Mouse (Mus musculus) liver, embryonic 14.5 days (tissue): ENCODE results near the gene A830018L16Rik. TPM values are rescaled to one million over a fixed set of nuclear protein-coding genes. Genes with fewer than 3 reads are reported as not detected.

ENCODE experiments used
- ATAC-seq: fragments of 200-750 bp; cut with Nextera tagmentation; 2 replicates; pipeline ENCODE4 v1.8.0; 2017; ENCODE audit warnings: moderate number of reproducible peaks, mild to moderate bottlenecking, moderate library complexity; ENCODE audit not compliant: insufficient read depth
- DNase-seq, 3 experiments: peaks; one replicate each; pipeline ENCODE4 v3.0.0-alpha.2; 2012 to 2013; ENCODE audit warnings: low read depth in 3 of 3, low spot score in 3 of 3
- H3K27ac ChIP-seq: fragments of 300-500 bp; sonication (generic); 2 replicates; pipeline ENCODE4 v1.5.1; 2014; ENCODE audit warnings: moderate library complexity, mild to moderate bottlenecking, control low read depth, inconsistent platforms
- H3K27me3 ChIP-seq: fragments of 300-500 bp; sonication (generic); 2 replicates; pipeline ENCODE4 v1.6.1; 2014; ENCODE audit warnings: mild to moderate bottlenecking, low read length, moderate library complexity; ENCODE audit not compliant: control insufficient read depth, insufficient read depth
- H3K36me3 ChIP-seq: fragments of 300-500 bp; sonication (generic); replicated peaks from 2 replicates; pipeline ENCODE4 v1.6.1; 2014; ENCODE audit warnings: low read depth; ENCODE audit not compliant: control insufficient read depth, insufficient read depth
- H3K4me1 ChIP-seq, 2 experiments: fragments of 200-500 bp in 1 of 2; fragments of 300-500 bp in 1 of 2; sonication (generic) in 1 of 2; replicated peaks; 2 replicates each; pipeline ENCODE4 v1.6.1; 2012 to 2014; ENCODE audit warnings: antibody characterized with exemption in 1 of 2, inconsistent platforms in 1 of 2, low read length in 1 of 2; ENCODE audit not compliant: control insufficient read depth in 2 of 2, insufficient read depth in 2 of 2
- H3K4me2 ChIP-seq: fragments of 300-500 bp; sonication (generic); 2 replicates; pipeline ENCODE4 v1.6.1; 2014; ENCODE audit warnings: low read depth, mild to moderate bottlenecking, control low read depth, moderate library complexity
- H3K4me3 ChIP-seq, 2 experiments: fragments of 200-500 bp in 1 of 2; fragments of 300-500 bp in 1 of 2; sonication (generic) in 1 of 2; 2 replicates each; pipeline ENCODE4 v1.5.1; 2012 to 2014; ENCODE audit warnings: low read depth in 2 of 2, low read length in 2 of 2, mild to moderate bottlenecking in 2 of 2, control low read depth in 1 of 2, inconsistent platforms in 1 of 2, moderate library complexity in 1 of 2; ENCODE audit not compliant: insufficient read depth in 1 of 2
- H3K9ac ChIP-seq: fragments of 300-500 bp; sonication (generic); replicated peaks from 2 replicates; pipeline ENCODE4 v1.6.1; 2014; ENCODE audit warnings: mild to moderate bottlenecking, control low read depth, moderate library complexity
- H3K9me3 ChIP-seq: fragments of 300-500 bp; sonication (generic); 2 replicates; pipeline ENCODE4 v1.6.1; 2016; ENCODE audit warnings: low read length, mixed read lengths; ENCODE audit not compliant: control insufficient read depth
- CTCF ChIP-seq: IDR thresholded peaks from 2 replicates; pipeline ENCODE4 v1.5.1; 2016; ENCODE audit warnings: antibody characterized with exemption, low read depth, control low read depth
- EP300 ChIP-seq: IDR thresholded peaks from 2 replicates; pipeline ENCODE4 v1.6.1; 2016; ENCODE audit warnings: antibody characterized with exemption, low read depth
- WGBS: fragments of 180-500 bp; shearing (Covaris S2); extraction: QIAGEN DNeasy Blood & Tissue Kit; methylation state at CpG from one replicate; pipeline ENCODE4 v1.1.7; 2014; ENCODE audit not compliant: insufficient replicate concordance; 5-methylcytosine and 5-hydroxymethylcytosine counted together
- polyA plus RNA-seq, 2 experiments: library from polyadenylated mRNA; depleted of rRNA in 1 of 2; stranded (reverse) in 1 of 2; unstranded in 1 of 2; fragments of >200 nt; fragmentation: Nextera tagmentation in 1 of 2; extraction: Ambion mirVana in 1 of 2; gene quantifications; 2 replicates each; pipeline versions ENCODE4 v1.2.1 to v1.2.3; 2012 to 2014

The A830018L16Rik gene
- polyA plus RNA-seq, 2 experiments = not detected

DNA sequence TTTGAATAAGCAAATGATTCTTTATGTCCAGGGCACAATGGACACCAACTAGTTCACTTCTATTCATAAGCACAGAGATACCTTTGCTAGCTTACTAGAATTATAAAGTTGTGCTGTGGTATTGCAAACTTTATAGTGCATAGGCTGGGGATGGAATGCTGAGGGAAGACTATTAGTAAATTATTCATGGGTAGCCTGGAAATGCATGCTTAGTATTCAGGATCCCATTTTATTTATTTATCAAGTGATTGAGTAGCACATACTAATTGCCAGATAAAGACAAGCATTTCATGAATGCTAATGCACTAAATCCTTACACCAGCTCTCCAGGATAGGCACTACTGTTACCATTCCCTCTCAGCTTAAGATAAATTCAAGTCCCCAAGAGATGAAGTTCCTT is 8.4 kb upstream of the A830018L16Rik start:
- ATAC-seq (no peak), DNase-seq (no peak)
- Histone ChIP-seq H3K27me3 (no peaks in the 10 kb centered on the region), H3K4me3 (no peak overlapping the region), H3K9ac (no peak overlapping the region), H3K9me3 (no peaks in the 10 kb centered on the region), H3K4me1 (no peaks in the 10 kb centered on the region), H3K4me2 (no peak overlapping the region), H3K36me3 (no peaks in the 10 kb centered on the region), H3K27ac (no peak overlapping the region)
- no peak for TF ChIP-seq CTCF
- no peak for TF ChIP-seq EP300

DNA sequence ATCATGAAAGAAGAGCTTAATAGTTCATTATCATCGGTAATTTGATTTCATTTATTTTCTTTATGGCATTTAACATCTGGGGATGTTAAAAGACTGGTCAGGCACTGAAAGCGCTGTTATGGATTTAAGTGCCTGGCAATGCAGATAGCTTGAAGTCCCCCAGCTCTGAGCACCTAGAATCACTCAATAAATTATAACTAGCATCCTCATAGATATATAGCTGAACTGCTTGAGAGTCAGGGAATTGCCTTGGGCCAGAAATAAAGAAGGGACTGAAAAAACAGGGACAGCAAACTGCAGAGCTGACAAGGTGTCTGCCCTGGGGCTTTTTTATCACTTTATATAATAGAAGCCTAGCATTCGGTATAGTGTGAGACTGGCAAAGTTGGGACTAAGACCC is 7.9 kb upstream of the A830018L16Rik start:
- no peaks in the 10 kb centered on the region for H3K36me3 ChIP-seq
- no peak overlapping the region for H3K9ac ChIP-seq
- no peak for TF ChIP-seq EP300
- TF ChIP-seq CTCF = no peak
- no peaks in the 10 kb centered on the region for H3K9me3 ChIP-seq
- no peaks in the 10 kb centered on the region for H3K27me3 ChIP-seq
- H3K4me2 ChIP-seq = no peak overlapping the region
- H3K27ac ChIP-seq = no peak overlapping the region
- ATAC-seq = no peak
- H3K4me1 ChIP-seq = no peaks in the 10 kb centered on the region
- no peak overlapping the region for H3K4me3 ChIP-seq
- no peak for DNase-seq
- 71% methylated on average over 3 of the region's 3 CpGs for WGBS

DNA sequence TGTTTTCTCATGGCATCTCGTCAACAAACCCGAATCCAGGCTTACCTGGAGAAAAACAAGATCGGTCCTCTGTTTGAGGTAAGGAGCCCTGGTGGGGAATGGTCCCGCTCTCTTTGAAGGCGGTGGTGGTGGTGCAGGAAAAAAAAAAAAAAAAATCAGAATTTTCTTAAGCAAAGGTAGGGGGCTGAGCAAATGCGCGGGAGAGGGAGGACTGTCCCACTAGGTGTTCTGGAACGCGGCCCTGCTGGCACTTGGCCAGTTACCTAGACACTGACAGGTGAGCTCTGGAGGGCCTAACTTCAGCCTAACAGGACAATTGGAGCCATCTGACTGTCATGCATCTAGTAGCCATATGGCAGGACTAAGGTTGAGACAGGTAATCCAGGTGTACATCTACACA is 655 bp downstream of the A830018L16Rik start:
- Histone ChIP-seq H3K9ac (no peak overlapping the region), H3K9me3 (no peaks in the 10 kb centered on the region), H3K4me2 (peak overlapping the region; percentile 40), H3K4me1 (no peaks in the 10 kb centered on the region), H3K4me3 (no peak overlapping the region), H3K36me3 (no peaks in the 10 kb centered on the region), H3K27ac (no peak overlapping the region), H3K27me3 (peaks cover 12% of the 10 kb centered on the region)
- no peak for DNase-seq
- 4% methylated on average over 9 of the region's 9 CpGs for WGBS
- TF ChIP-seq CTCF = no peak
- no peak for TF ChIP-seq EP300
- no peak for ATAC-seq

DNA sequence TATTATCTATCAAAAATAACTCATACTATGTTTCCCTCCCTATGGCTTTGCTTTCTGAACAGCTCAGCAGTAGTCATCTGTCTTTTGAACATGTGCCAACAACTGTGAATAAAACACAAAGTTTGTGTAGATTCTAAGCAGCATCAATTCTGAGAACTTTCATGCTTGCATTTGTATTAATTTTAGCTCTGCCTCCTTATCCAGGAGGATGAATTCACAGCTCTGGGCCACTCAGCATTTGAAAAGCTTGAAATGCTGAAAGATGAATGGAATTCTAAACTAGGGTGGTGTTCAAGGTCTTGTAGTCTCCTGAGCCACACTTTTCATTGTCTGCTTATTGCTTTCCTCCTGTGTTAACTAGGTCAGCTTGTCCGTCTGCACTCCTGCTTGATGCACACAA is 13.4 kb downstream of the A830018L16Rik start:
- 54% methylated on average over 1 of the region's 1 CpGs for WGBS
- Histone ChIP-seq H3K4me1 (no peaks in the 10 kb centered on the region), H3K27me3 (no peaks in the 10 kb centered on the region), H3K9me3 (no peaks in the 10 kb centered on the region), H3K27ac (no peak overlapping the region), H3K9ac (no peak overlapping the region), H3K36me3 (no peaks in the 10 kb centered on the region), H3K4me3 (no peak overlapping the region), H3K4me2 (no peak overlapping the region)
- ATAC-seq = no peak
- DNase-seq = no peak
- TF ChIP-seq CTCF (no peak), EP300 (no peak)

DNA sequence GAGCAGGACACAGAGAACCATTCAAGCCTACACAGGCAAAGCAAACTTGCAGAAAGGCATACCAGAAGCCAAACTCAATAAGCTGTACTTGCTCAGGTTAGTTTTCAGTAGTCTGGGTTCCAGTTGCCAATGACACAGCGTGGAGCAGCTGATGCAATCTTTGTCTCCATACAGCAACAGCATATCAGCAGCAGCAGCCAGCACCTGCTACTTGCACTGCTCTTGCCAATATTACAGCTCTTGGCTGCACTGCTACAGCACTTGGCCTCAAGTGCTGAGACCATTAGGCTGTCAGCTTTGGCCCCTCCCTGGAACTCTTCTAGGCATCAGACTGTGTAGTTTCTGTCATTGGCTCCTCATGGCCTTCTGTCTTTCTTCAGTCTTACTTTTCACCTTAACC is 44.4 kb downstream of the A830018L16Rik start:
- TF ChIP-seq EP300 = no peak
- TF ChIP-seq CTCF = no peak
- 67% methylated on average over 1 of the region's 1 CpGs for WGBS

DNA sequence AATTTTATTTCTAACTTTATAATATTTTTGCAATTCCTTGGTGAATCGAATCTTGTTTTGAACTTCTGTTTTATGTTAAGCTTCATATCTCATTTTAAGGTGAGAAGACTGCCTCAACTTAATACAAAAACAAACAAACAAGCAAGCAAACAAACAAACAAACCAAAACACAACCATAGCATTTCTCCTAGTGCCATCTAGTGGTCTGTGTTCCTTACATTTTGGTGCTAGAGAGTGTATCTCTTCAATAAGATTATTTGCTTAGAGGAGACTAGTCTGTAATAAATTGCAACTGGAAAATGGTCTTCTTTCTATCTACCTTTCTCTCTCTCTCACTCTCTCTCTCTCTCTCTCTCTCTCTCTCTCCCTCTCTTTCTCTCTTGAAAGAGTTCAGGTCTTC is 52.4 kb downstream of the A830018L16Rik start:
- Histone ChIP-seq H3K27me3 (no peaks in the 10 kb centered on the region), H3K36me3 (no peaks in the 10 kb centered on the region), H3K27ac (no peak overlapping the region), H3K4me3 (no peak overlapping the region), H3K4me2 (no peak overlapping the region), H3K4me1 (no peaks in the 10 kb centered on the region), H3K9me3 (no peaks in the 10 kb centered on the region), H3K9ac (no peak overlapping the region)
- DNase-seq = no peak
- no peak for ATAC-seq
- TF ChIP-seq CTCF = no peak
- no peak for TF ChIP-seq EP300
- WGBS = 24% methylated on average over 1 of the region's 1 CpGs

More for the DNA sequence above, 44.4 kb downstream of the A830018L16Rik start:
- Histone ChIP-seq H3K27ac (no peak overlapping the region), H3K9me3 (no peaks in the 10 kb centered on the region), H3K4me1 (no peaks in the 10 kb centered on the region), H3K36me3 (no peaks in the 10 kb centered on the region), H3K9ac (no peak overlapping the region), H3K4me2 (no peak overlapping the region), H3K27me3 (no peaks in the 10 kb centered on the region), H3K4me3 (no peak overlapping the region)
- no peak for DNase-seq
- ATAC-seq = no peak
